Mouse (Mus musculus) liver, embryonic 11.5 days (tissue): ENCODE results near the gene Slc1a2. TPM values are rescaled to one million over a fixed set of nuclear protein-coding genes. Genes with fewer than 3 reads are reported as not detected.

Source experiments
- ATAC-seq: fragments of 200-750 bp; cut with Nextera tagmentation; replicated peaks from 2 replicates; pipeline ENCODE4 v1.8.0; 2017; ENCODE audit warnings: moderate number of reproducible peaks, mild to moderate bottlenecking, moderate TSS enrichment, moderate library complexity; ENCODE audit not compliant: low FRiP score
- DNase-seq: peaks from one replicate; pipeline ENCODE4 v3.0.0-alpha.2; 2017; ENCODE audit warnings: low spot score
- H3K27ac ChIP-seq: fragments of 300-500 bp; sonication (generic); 2 replicates; pipeline ENCODE4 v1.5.1; 2014; ENCODE audit warnings: mild to moderate bottlenecking, low read depth, low read length, control low read depth
- H3K27me3 ChIP-seq: fragments of 300-500 bp; sonication (generic); replicated peaks from 2 replicates; pipeline ENCODE4 v1.6.1; 2014; ENCODE audit warnings: low read length, mixed read lengths; ENCODE audit not compliant: control insufficient read depth, insufficient read depth
- H3K36me3 ChIP-seq: fragments of 300-500 bp; sonication (generic); 2 replicates; pipeline ENCODE4 v1.6.1; 2014; ENCODE audit warnings: mild to moderate bottlenecking, low read length, moderate library complexity, mixed read lengths; ENCODE audit not compliant: control insufficient read depth, insufficient read depth
- H3K4me1 ChIP-seq: fragments of 300-500 bp; sonication (generic); replicated peaks from 2 replicates; pipeline ENCODE4 v1.6.1; 2014; ENCODE audit warnings: low read length, mixed read lengths; ENCODE audit not compliant: control insufficient read depth, insufficient read depth
- H3K4me2 ChIP-seq: fragments of 300-500 bp; sonication (generic); 2 replicates; pipeline ENCODE4 v1.6.1; 2014; ENCODE audit warnings: mild to moderate bottlenecking, control low read depth, moderate library complexity
- H3K4me3 ChIP-seq: fragments of 300-500 bp; sonication (generic); 2 replicates; pipeline ENCODE4 v1.5.1; 2014; ENCODE audit warnings: low read depth, low read length, control low read depth
- H3K9ac ChIP-seq: fragments of 300-500 bp; sonication (generic); 2 replicates; pipeline ENCODE4 v1.6.1; 2014; ENCODE audit warnings: low read depth, low read length, control low read depth
- H3K9me3 ChIP-seq: fragments of 300-500 bp; sonication (generic); 2 replicates; pipeline ENCODE4 v1.6.1; 2016; ENCODE audit warnings: low read length, inconsistent platforms, mixed read lengths; ENCODE audit not compliant: control insufficient read depth
- WGBS: fragments of 180-500 bp; shearing (Covaris S2); extraction: QIAGEN DNeasy Blood & Tissue Kit; methylation state at CpG from one replicate; pipeline ENCODE4 v1.1.7; 2014; 5-methylcytosine and 5-hydroxymethylcytosine counted together
- polyA plus RNA-seq: library from polyadenylated mRNA; unstranded; fragments of >200 nt; fragmentation: Nextera tagmentation; extraction: Ambion mirVana; gene quantifications from 2 replicates; pipeline ENCODE4 v1.2.1, GENCODE M21; 2014

The Slc1a2 gene
- polyA plus RNA-seq = 0.23 and 0.43 TPM in 2 replicates

GRCm38 (mm10) chr2:102658163-102658660, at the start of gene Slc1a2:
Gene Slc1a2, plus strand, starts transcription at chr2:102658659.
- Histone ChIP-seq H3K9me3 (no peaks in the 10 kb centered on the region), H3K27me3 (peaks cover 54% of the 10 kb centered on the region), H3K4me2 (peak within 1 kb of the TSS; percentile 86), H3K36me3 (no peaks in the 10 kb centered on the region), H3K9ac (no peak within 1 kb of the TSS), H3K27ac (no peak within 1 kb of the TSS), H3K4me1 (no peaks in the 10 kb centered on the region; the same call in 1 of the 2 replicates), H3K4me3 (peak within 1 kb of the TSS; percentile 57)
- 3% methylated on average over 19 of the region's 20 CpGs for WGBS
- no peak for ATAC-seq
- DNase-seq = no peak

- Histone ChIP-seq H3K27me3 (no peaks in the 10 kb centered on the region), H3K4me3 (no peak overlapping the region), H3K36me3 (no peaks in the 10 kb centered on the region), H3K4me1 (no peaks in the 10 kb centered on the region), H3K9ac (no peak overlapping the region), H3K4me2 (no peak overlapping the region), H3K27ac (no peak overlapping the region), H3K9me3 (no peaks in the 10 kb centered on the region)
- DNase-seq = no peak
- 96% methylated on average over 4 of the region's 4 CpGs for WGBS
- ATAC-seq = no peak
Observed at GRCm38 (mm10) chr2:102610485-102610884, 48.0 kb upstream of the Slc1a2 start.

GRCm38 (mm10) chr2:102616637-102617036, 41.8 kb upstream of the Slc1a2 start:
- Histone ChIP-seq H3K9ac (no peak overlapping the region), H3K9me3 (no peaks in the 10 kb centered on the region), H3K4me3 (no peak overlapping the region), H3K4me2 (no peak overlapping the region), H3K36me3 (no peaks in the 10 kb centered on the region), H3K4me1 (no peaks in the 10 kb centered on the region), H3K27me3 (no peaks in the 10 kb centered on the region), H3K27ac (no peak overlapping the region)
- DNase-seq = no peak
- WGBS = 36% methylated on average over 2 of the region's 2 CpGs
- no peak for ATAC-seq

- no peaks in the 10 kb centered on the region for H3K36me3 ChIP-seq
- no peak overlapping the region for H3K27ac ChIP-seq
- H3K4me2 ChIP-seq = no peak overlapping the region
- H3K9me3 ChIP-seq = no peaks in the 10 kb centered on the region
- H3K9ac ChIP-seq = no peak overlapping the region
- DNase-seq = no peak
- ATAC-seq = no peak
- H3K27me3 ChIP-seq = no peaks in the 10 kb centered on the region
- no peak overlapping the region for H3K4me3 ChIP-seq
- no peaks in the 10 kb centered on the region for H3K4me1 ChIP-seq
- WGBS = 82% methylated on average over 12 of the region's 12 CpGs
Observed at GRCm38 (mm10) chr2:102620744-102621429, 37.6 kb upstream of the Slc1a2 start.

GRCm38 (mm10) chr2:102622176-102622575, 36.3 kb upstream of the Slc1a2 start:
- no peak overlapping the region for H3K4me2 ChIP-seq
- ATAC-seq (no peak), DNase-seq (no peak)
- H3K9ac ChIP-seq = no peak overlapping the region
- H3K36me3 ChIP-seq = no peaks in the 10 kb centered on the region
- no peak overlapping the region for H3K4me3 ChIP-seq
- WGBS = 81% methylated on average over 5 of the region's 5 CpGs
- no peaks in the 10 kb centered on the region for H3K4me1 ChIP-seq
- H3K9me3 ChIP-seq = no peaks in the 10 kb centered on the region
- H3K27me3 ChIP-seq = no peaks in the 10 kb centered on the region
- H3K27ac ChIP-seq = no peak overlapping the region

GRCm38 (mm10) chr2:102622943-102623342, 35.5 kb upstream of the Slc1a2 start:
- H3K36me3 ChIP-seq = no peaks in the 10 kb centered on the region
- H3K4me3 ChIP-seq = no peak overlapping the region
- no peaks in the 10 kb centered on the region for H3K9me3 ChIP-seq
- H3K27ac ChIP-seq = no peak overlapping the region
- H3K4me1 ChIP-seq = no peaks in the 10 kb centered on the region
- DNase-seq (no peak), ATAC-seq (no peak)
- H3K4me2 ChIP-seq = no peak overlapping the region
- no peaks in the 10 kb centered on the region for H3K27me3 ChIP-seq
- no peak overlapping the region for H3K9ac ChIP-seq

GRCm38 (mm10) chr2:102624538-102624937, 33.9 kb upstream of the Slc1a2 start:
- ATAC-seq (no peak), DNase-seq (no peak)
- Histone ChIP-seq H3K27ac (no peak overlapping the region), H3K9ac (no peak overlapping the region), H3K4me1 (no peaks in the 10 kb centered on the region), H3K9me3 (no peaks in the 10 kb centered on the region), H3K36me3 (no peaks in the 10 kb centered on the region), H3K4me2 (no peak overlapping the region), H3K27me3 (no peaks in the 10 kb centered on the region), H3K4me3 (no peak overlapping the region)
- WGBS = 90% methylated on average over 1 of the region's 1 CpGs

GRCm38 (mm10) chr2:102632361-102632760, 26.1 kb upstream of the Slc1a2 start:
- Histone ChIP-seq H3K36me3 (no peaks in the 10 kb centered on the region), H3K4me1 (no peaks in the 10 kb centered on the region), H3K9me3 (no peaks in the 10 kb centered on the region), H3K27me3 (no peaks in the 10 kb centered on the region), H3K4me2 (no peak overlapping the region), H3K4me3 (no peak overlapping the region), H3K9ac (no peak overlapping the region), H3K27ac (no peak overlapping the region)
- 85% methylated on average over 4 of the region's 4 CpGs for WGBS
- DNase-seq (no peak), ATAC-seq (no peak)

GRCm38 (mm10) chr2:102634010-102634409, 24.4 kb upstream of the Slc1a2 start:
- WGBS = 75% methylated on average over 1 of the region's 1 CpGs
- no peaks in the 10 kb centered on the region for H3K4me1 ChIP-seq
- no peaks in the 10 kb centered on the region for H3K27me3 ChIP-seq
- no peak overlapping the region for H3K9ac ChIP-seq
- H3K36me3 ChIP-seq = no peaks in the 10 kb centered on the region
- no peak overlapping the region for H3K4me3 ChIP-seq
- H3K4me2 ChIP-seq = no peak overlapping the region
- DNase-seq = no peak
- H3K9me3 ChIP-seq = no peaks in the 10 kb centered on the region
- H3K27ac ChIP-seq = no peak overlapping the region
- ATAC-seq = no peak
